Mouse (Mus musculus) gastrocnemius, adult 8-10 months (tissue): ENCODE results near the gene Morn1. TPM values are rescaled to one million over a fixed set of nuclear protein-coding genes. Genes with fewer than 3 reads are reported as not detected.
A peak's percentile ranks its signal among the peaks of the same experiment; 100 is the strongest.

Experiments used
- DNase-seq, 2 experiments: peaks; one replicate each; pipeline ENCODE4 v3.0.0; 2022; ENCODE audit warnings: low spot score in 2 of 2
- total RNA-seq, 4 experiments: library from RNA; stranded (reverse); gene quantifications; 2 replicates each; pipeline ENCODE4 v1.2.4; 2022

Morn1 gene
- total RNA-seq, 4 experiments from 2014 or later, result 1.2 to 2.1 (median 1.4) TPM

DNA sequence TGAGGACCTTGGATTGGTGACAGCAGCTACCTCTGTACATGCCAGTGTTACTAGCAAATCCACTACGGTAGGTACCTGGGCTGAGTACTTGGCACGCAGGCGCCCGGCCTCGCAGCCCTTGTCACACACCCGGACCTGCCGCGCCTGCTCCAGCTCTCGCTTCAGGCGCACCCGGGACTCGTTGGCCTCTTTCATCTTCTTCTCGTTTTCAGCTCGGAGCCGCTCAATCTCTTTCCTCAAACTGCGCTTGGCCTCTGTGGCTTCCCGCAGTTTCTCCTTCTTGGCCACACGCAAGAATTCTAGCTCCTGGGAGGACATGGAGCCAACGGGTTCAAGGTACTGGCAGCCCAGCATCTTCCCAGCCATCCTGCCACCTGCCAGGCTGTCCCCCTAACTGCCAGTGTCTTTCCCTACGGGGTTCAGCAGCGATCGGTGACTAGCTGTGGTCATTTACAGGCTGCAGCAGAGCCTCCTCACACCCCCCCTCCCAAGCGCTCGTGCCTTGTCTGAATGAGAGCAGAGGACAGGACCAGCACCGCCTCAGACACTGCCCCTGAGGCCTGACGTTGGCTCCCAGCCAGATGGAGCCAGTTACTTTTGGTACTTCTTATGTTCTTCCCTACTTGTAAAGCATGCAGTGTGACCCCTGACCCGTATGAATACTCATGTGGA lies 71.6 kb downstream of the Morn1 start:
- DNase-seq, result no peak

DNA sequence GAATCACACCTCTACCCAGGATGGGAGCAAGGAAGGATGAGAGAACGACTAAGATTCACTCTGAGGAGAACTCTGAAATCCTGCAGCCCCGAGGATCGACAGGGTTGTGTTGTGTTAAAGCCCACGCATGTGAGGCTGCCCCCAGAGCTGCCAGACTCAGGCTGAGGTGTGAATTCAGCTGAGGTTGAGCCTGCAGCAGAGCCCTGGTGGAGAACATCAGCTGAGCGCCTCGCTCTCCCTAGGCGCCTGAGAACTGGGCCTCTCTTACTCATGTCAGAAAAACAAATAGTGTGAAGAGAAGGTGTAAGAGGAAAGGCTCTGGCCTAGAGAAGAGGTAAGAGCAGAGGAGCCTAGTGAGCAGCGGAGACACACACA lies 72.2 kb downstream of the Morn1 start:
- DNase-seq, result no peak

DNA sequence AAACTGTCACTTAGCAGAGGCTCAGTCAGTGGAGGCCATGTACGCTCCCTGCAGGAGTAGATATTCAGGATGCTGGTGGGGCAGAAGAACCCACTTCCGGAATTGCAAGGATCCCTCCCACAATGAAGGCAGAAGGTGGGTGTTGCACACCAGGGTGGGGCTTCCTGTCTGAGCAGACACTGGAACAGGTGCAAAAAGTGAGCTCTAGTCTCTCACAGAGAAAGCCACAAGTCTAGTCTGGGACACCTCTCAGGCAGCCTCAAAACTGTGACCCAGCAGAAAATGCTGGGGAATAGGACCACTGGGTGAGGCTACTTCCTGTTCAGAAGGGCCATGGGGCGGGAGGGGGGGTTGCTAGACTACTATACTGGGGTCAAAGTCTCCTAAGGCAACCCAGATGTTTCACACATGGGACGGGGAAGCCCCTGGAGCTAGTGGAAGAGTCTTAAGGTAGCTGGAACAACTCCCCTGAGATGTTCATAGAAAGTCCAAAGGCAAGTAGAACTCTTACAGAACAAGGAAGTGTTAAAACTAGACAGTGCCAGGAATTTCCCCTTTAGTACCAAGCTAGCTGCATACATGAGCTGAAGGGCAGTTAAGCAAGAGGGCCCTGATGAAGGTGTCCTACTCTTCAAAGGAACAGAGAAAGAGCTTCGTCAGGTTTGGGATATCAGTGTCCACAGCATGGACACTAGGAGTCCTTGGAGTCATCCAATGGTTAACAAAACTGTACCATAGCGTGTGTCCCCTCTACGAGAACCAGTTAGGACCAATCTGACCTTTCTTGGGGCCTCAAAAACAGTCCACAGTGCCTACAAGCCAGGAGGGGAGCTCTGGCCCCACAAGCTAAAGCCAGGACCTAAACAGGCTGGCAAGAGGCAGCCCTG lies 76.3 kb downstream of the Morn1 start:
- DNase-seq, result no peak

DNA sequence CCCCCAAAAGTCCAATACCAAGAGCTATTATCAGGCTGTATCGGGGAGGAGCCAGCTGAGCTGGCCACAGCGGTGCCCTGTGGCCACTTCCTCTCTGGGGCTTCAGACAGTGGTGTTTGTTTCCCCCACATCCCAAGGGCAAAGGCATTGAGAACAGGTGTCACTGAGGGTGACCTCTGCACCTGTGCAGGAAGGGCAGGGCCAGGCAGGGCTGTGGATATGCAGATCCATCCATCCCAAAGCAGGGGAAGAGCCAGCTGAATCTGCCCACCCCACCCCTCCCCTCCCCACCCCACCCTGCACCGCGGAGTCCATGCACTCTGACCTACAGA lies 76.9 kb downstream of the Morn1 start:
- DNase-seq, result no peak

DNA sequence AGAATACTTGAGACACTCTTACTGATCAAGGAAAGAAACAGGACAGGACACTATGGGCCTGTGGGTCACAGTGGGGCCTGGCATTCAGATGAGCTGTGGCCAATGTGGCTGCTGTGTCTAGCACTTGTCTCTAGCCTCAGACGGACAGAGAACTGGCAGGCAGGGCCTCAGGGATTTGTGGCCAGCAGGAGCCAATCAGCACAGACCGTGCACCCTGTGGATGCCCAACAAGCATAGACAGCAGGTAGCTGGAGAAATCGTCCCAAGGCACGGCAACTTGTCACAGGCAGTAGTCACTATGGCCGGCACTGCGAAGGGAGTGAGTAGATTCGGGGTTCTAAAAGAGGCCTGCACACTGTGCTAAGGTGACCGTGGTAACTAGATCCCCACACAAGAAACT lies 77.3 kb downstream of the Morn1 start:
- no peak for DNase-seq

DNA sequence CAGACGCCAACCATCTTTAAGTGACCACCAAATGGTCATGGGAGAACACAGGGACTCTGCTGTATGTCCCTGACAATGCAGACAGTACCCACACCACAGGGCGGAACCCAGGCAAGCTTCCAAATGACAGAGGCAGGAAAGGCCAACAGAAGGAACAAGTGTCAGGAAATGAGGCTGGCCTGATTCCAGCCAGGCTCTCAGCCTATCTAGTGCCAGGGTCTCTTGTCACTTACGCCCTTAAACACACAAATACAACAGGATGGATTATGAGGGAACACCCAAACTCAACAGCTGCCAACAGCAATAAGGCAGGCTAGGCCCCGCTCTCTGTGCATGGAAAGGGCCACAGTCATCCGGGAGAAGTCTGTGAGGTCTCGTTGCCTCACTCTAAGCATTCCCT lies 78.2 kb downstream of the Morn1 start:
- DNase-seq, result no peak

DNA sequence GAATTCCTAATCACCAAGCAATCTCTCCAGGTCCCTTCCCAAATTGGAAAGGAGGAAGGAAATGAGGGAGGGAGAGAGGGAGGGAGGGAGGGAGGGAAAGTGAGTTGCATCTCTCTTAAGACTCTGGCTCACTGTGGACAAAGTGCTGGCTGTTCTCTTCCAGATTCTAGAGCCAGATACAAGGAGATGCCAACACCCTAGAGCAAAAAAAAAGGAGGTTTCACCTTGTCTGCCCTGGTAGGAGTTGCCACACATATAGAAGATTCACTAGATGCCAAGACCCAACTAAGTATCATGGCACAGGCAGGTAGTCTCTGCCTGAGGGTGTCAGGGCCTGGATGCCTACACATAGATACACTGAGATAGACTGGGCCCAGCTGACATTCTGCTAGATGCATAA lies 79.5 kb downstream of the Morn1 start:
- no peak for DNase-seq

DNA sequence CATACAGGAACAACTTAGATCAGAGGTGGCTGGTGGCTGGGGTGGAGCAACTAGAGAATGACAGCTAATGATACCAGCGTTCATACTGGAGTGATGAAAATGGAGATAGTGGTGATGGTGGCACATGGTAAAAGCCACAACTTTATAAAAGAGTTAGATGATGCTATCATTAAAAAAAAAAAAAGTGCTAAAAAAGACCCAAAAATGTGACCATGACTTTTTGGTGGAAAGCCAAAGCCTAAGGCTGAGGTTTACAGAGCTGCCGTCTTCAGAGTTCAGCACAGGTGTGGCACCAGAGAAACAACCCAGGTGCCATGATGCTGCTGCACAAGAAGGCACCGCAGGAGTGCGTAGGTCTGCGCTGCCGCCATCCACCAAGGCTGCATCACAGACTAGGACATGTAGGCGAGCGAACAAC lies 82.5 kb downstream of the Morn1 start:
- no peak for DNase-seq

DNA sequence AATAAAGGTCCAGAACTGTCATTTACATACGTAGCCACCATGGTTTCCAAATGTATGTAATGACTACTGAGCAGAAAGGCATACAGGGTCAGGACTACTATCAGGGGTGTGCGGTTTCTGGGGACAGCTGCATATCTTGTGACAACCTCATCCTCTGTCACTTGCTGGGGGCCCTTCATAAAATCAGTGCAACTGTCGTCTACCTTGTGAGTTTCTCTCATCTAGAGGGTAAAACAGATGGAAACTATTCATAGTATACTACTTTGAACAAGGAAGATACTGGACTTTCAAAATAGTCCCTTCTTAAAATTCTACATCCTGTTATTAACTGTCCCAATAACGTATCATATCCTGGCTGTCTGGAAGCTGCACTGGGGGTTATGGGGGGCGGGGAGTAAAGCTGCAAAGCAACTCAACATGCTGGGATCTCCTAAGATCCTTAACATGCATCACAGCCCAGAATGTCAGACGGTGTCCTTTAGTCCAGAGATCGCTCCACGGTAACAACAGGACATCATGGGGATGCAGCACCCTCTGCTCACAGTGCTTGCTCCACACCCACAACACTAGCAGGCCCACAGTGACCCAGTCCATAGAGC lies 84.3 kb downstream of the Morn1 start:
- DNase-seq, result no peak

DNA sequence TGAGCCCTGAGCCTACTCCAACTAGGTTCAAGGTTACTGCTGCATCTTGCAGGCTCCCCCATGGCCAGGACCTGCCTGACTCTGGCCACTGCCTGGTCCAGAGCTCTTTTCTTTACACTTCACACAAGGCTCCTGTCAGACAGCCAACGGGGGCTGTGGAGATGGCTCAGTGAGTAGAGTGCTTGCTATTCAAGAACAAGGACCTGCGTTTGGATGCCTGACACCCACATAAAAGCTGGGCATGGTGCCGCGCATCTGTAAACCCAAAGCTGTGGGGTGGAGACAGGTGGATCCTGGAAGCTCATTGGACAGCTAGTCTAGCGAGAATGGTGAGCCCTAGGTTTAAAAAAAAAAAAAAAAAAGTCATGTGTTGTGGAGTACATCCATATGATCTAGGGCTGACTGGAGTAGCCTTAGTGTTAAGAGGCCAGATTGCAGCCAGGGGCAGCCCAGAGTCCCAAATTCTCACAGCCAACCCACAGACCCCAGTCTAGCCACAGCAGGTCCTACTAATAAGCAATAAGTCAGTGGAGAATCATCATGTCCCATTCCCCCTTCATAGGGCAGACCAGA lies 85.7 kb downstream of the Morn1 start:
- no peak for DNase-seq

DNA sequence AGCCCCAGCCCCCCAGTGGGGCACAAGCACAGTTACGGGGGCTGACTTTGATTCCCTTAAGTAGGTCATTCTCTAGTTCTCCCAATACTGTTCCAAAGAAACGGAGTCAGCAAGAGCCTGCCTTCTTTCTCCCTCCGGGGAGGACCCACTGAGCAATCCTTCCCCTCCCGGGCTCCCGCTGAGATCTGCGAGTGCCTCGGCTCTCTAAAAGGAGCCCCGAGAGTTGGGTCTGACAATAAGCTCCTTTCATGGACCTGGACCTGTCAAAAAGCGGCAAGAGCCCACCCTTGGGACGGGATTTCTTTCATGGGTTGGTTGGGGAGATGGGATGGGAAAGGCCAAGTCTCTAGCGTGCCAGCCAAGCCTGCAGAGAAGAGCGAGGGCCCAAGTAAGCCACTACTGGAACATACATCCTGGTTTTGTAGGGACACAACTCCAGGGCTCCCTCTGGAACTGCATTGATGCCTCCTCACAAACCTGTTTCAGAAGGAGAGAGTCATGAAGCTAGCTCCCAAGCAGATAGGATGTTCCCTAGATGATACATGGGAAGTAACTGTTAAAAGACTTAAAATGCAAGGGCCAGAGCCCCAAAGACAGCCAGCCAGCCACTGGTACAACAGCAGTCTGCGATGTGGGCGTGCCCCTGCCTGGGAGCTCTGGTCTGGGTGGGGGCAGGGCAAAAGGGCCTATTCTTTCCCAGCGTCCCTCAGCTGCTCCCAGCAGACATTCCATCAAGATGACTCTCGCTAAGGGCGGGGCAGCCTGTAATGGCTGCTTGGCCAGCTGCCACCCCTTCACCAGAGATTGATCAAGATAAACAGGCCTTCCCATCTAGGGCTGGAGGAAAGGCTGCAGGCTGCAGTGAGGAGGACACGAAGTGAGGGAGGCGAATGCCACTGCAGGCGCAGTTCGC lies 86.8 kb downstream of the Morn1 start:
- peak; percentile 88 to 94 for DNase-seq

DNA sequence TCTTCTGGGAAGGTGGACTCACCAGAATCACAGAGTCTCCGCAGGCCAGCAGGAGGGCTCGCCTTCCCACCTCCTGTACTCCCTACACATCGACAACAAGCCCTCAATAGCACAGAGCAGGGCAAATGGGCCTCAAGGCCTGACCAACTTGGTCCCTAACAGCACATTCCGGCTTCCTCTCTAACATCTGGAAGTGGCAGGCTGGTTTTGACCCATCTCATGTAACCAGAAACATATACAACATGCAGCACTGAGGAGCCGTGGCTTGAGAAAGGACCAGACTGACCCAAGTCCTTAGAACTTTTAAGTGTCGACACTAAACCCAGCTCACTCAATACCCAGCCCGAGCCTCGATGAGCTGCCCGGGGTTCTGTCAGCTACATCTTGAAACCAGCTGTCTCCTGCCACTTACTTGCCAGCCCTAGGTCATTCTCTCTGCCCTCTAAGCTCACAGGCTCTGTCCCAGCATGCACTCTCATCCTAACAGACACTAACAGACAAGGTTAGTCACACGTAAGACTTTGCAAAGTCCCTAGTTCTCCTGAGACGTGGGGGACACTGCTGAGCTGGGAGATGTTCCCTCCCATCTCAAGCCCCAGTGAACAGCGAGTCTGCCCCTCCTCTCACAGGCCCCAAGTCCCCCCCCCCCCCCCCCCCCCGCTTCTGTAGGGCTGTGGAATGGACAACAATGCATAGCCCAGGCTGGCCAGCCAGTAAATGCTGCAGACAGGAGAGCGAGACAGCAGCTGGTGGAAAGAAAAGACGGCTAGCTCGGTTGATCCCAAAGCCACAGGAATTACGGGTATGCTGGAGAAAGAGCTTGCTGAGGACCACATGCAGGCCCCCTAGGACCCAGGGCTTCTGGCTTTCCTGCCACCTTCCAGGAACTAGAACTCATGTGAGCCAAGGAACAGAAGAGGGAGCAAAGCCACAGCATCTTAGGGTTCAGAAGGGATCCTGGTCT lies 87.7 kb downstream of the Morn1 start:
- no peak for DNase-seq

DNA sequence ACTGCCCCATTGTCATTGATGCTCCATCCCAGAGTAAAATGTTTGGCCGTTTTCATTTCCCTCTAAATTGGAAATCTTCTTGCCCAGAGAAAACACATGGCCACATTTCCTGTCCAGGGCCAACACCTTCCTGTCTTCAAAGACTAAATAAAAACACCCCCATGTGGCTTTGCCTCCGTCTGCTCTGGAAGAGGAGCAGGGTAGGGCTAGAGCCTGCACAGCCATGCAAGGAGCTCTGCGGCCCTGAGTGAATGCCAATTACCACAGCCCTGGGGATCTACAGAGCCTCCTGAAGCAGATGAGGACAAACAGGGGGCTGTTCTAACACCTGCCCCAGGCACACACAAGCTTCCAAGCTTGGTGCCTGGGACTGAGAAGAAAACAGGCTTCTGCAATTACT lies 89.8 kb downstream of the Morn1 start:
- DNase-seq, result no peak

DNA sequence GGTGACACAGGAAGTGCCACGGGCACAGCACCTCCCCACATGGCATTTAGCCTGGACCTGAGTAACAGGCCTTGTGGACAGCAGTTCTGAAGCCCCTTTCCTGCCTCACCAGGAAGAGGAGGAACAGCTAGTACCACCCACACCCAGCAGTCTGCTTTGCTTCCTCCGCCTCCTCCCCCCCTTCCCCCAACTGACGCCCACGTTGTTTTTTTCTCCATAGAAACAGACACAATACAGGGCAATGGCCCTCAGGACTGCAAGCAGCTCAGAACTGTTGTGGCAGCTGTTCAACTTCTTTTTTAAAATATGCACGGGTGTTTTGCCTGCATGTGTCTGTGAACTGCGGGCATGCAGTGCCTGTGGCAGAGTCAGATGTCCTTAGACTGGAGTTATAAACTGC lies 91.9 kb downstream of the Morn1 start:
- peak; percentile 34 to 38 for DNase-seq

DNA sequence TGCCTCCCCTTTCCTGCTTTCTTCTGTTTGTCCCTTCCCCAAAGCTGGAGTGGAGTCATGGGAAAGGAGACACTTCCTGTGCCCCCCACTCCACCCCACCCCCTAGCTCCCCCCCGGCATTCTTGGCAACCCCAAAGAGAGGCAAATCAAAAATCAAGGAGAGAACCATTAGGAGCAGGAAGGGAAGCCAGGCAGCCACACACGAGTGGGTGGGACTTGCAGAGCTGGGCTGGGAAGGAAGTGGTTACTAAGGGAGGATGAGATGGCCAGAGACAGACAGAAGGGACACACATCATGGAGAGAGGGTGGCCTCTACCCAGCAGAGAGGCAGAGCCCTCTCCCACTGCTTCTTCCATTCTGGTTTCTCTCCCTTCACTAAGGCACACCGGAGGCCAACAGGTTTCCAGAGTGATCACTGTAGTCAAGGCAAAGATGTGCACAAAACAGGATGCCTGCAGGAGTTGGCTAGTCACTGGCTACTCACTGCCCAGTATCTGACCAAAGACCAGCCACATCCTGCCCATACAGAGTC lies 92.7 kb downstream of the Morn1 start:
- DNase-seq, result no peak

DNA sequence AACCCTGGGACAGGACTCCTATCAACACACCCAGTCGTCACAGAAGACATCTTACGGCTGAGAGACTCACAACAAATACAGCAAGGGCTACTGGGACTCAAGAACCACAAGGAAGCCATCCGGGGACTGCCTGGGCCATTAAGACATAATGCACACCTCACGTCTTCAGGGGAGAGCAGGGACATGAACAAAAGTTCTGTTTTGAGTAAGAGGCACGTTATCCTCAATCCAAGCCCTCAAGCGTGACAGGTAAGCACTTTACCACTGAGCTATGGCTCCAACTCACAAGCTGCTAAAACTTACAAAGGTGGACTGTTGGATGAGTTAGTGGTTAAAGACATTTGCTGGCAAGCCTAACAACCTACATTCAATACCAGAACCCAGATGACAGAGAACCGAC lies 96.8 kb downstream of the Morn1 start:
- DNase-seq, result no peak

DNA sequence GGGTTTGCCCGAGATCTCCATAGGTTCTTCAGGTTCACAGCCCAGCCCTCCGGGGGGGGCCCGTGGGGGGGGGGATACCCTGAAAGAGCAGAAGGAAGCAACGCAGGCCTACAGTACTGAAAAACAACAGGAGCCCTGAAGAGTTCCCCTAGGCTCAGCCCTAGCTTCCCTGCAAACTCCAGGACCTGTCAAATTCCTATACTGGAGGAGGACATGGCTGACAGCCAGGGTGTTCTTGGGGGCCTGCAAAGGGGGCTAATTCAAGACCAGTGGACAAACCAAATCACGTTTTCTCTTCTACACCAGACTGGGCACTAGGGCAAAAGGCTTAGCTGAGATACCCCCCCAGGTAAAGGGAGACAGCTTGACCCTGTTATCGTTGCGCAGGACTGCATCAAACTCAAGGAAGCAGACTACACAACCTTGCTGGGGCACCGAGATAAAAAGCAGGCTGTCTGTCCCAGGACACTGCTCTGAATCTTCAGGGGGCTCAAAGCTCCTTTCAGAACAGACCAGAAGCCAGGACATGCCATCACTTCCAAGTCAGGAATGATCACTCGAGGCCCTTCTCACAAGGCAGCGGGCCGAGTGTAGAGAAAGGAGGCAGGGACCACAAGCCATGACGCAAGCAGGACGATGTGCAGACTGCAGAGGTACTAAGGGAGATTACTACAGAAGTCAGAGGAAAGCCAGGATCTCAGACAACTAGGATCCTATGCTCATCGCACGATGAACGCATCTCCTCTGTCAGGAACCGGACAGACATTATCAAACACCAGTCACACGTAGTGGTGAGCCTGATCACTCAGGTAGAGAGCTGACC lies 98.1 kb downstream of the Morn1 start:
- no peak for DNase-seq

DNA sequence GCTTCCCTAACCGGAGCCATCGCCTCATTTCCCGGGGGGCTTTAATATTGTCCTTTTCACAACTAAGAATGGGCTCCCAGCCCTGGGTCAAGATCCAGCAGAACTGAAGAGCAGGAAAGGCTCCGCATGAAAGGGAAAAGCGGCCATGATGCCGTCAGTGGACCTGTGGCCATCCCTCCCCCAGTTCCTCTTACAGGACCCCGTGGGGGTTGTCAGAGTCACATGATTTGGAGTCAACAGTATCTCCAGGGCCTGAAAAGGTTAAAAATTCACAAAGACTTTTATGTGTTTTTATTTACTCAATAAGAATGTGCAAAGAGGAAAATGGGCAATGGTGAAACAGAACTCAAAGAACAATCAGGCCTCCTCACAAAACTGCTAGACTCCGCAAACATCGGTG lies 99.5 kb downstream of the Morn1 start:
- no peak for DNase-seq

DNA sequence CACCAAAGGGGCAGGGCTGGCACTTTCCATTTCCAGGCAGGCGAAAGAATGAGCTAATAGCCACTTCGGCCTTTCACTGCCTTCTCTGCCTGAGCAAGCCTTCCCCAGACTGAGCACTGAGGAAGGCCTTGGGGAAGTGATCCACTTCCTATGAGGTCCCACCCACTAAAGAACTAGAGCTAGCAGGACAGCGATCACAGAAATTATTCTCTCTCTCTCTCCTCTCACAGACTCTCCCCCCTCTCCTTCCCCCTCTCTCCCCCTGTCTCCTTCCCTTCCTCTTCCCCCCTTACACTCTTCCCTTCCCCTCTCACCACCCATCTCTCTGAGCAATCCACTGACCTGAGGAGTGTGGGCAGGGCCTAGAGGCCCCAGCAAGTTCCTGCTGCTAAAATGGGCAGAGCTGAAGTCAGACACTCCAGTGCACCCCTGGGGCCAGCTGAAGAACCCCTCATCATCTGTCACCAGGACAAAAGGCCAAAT lies 100.9 kb downstream of the Morn1 start:
- no peak for DNase-seq
